In the genomic region with DNA sequence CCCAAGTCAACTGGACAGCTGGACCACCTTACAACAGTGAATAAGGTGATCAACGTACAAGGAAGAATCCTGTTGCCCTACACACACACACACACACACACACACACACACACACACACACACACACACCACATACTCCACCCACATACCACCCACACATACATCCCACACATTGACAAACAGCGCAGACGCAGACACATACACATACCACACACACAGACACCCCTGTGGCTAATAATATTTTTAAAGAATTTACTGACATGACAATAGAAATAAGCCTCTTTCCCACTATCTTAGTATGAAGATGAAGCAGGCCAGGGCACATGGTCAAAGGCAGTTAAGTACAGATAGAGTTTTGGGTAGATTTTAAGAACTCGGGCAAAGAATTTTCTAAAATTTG, we compare ENCODE assay signal across 14 mouse cellular contexts.
DNase-seq lines count a peak whose midpoint lies in the region; ATAC-seq and TF ChIP-seq lines count a peak whose summit lies in the region.
"Had no signal": no experiment of that assay in that cellular context is flagged by ENCODE, and none has a peak within 500 bp of the region (broad histone marks: within the 10 kb centered on the region; RNA-seq: fewer than 3 reads in every experiment).

No protein-coding gene starts in this region.

- no peak for DNase-seq in heart, postnatal 14 days
- no peak for DNase-seq in lung, postnatal 36 days
- DNase-seq in liver, postnatal 0 days, result no peak
- DNase-seq in cerebellum, postnatal 4 days (ENCODE audit: low spot score in 2 of 2), result no peak
- no peak for DNase-seq in cerebellum, postnatal 10 days
- DNase-seq: cerebellum, adult 11 months; thymus, postnatal 25 days had no signal

- H3K4me3 ChIP-seq in heart, embryonic 12.5 days, result no peak overlapping the region
- no peak overlapping the region for H3K4me3 ChIP-seq in lung, embryonic 15.5 days
- no peak overlapping the region for H3K4me3 ChIP-seq in liver, postnatal 0 days (ENCODE audit: low read depth, low read length)
- H3K4me3 ChIP-seq: hindbrain, embryonic 10.5 days; limb, embryonic 15.5 days; myocyte had no signal

- H3K27me3 ChIP-seq in heart, embryonic 12.5 days (replicated peaks), result no peaks in the 10 kb centered on the region
- H3K27me3 ChIP-seq in lung, embryonic 15.5 days, result no peaks in the 10 kb centered on the region
- no peaks in the 10 kb centered on the region for H3K27me3 ChIP-seq in liver, postnatal 0 days (ENCODE audit: insufficient read depth, low read length)
- H3K27me3 ChIP-seq: limb, embryonic 15.5 days; Patski had no signal

- H3K36me3 ChIP-seq in heart, embryonic 12.5 days, result peaks cover 3% of the 10 kb centered on the region
- no peaks in the 10 kb centered on the region for H3K36me3 ChIP-seq in lung, embryonic 15.5 days
- no peaks in the 10 kb centered on the region for H3K36me3 ChIP-seq in liver, postnatal 0 days (replicated peaks; ENCODE audit: insufficient read depth, low read length)
- H3K36me3 ChIP-seq: hindbrain, embryonic 10.5 days; limb, embryonic 15.5 days had no signal

- no peaks in the 10 kb centered on the region for H3K9me3 ChIP-seq in heart, embryonic 12.5 days (replicated peaks)
- no peaks in the 10 kb centered on the region for H3K9me3 ChIP-seq in lung, embryonic 15.5 days
- no peaks in the 10 kb centered on the region for H3K9me3 ChIP-seq in liver, postnatal 0 days (ENCODE audit: low read length)
- H3K9me3 ChIP-seq: hindbrain, embryonic 10.5 days; limb, embryonic 15.5 days had no signal

- peak overlapping the region; percentile 74 for H3K27ac ChIP-seq in heart, embryonic 12.5 days (ENCODE audit: poor library complexity, severe bottlenecking)
- peak overlapping the region; percentile 70 for H3K27ac ChIP-seq in lung, embryonic 15.5 days
- peak overlapping the region; percentile 79 for H3K27ac ChIP-seq in liver, postnatal 0 days (ENCODE audit: low read depth)
- H3K27ac ChIP-seq: hindbrain, embryonic 10.5 days; limb, embryonic 15.5 days had no signal

- no peak for TF ChIP-seq CTCF in liver, postnatal 0 days (IDR thresholded peaks at IDR 0.05; ENCODE audit: low read depth)

- ATAC-seq in heart, embryonic 12.5 days (ENCODE audit: insufficient number of reproducible peaks, low FRiP score), result 0 out of 2 replicates have a peak, but pooled peaks have one; percentile 29
- ATAC-seq in lung, embryonic 15.5 days (ENCODE audit: borderline replicate concordance, extremely low read depth, low FRiP score, low TSS enrichment), result no peak; the same call in 1 of the 2 replicates
- ATAC-seq in erythroid progenitor cell, adult 5-6 weeks (replicated peaks; ENCODE audit: low FRiP score, poor library complexity, severe bottlenecking), result peak; percentile 18
- ATAC-seq in liver, postnatal 0 days, result peak; percentile 30
- ATAC-seq: Patski had no signal

- 69% methylated on average over 4 of the region's 4 CpGs for WGBS in heart, embryonic 12.5 days
- WGBS in lung, embryonic 15.5 days, result 75% methylated on average over 4 of the region's 4 CpGs
- WGBS in liver, postnatal 0 days (ENCODE audit: insufficient replicate concordance), result 60% methylated on average over 4 of the region's 4 CpGs

- H3K9ac ChIP-seq in heart, embryonic 12.5 days, result no peak overlapping the region
- no peak overlapping the region for H3K9ac ChIP-seq in lung, embryonic 15.5 days
- no peak overlapping the region for H3K9ac ChIP-seq in liver, postnatal 0 days (replicated peaks)
- H3K9ac ChIP-seq: limb, embryonic 15.5 days had no signal

- TF ChIP-seq EP300 in liver, postnatal 0 days (IDR thresholded peaks at IDR 0.05; ENCODE audit: low read depth), result no peak

- intact Hi-C loops in heart, postnatal 14 days (cut with DNase I), result no loop called here

- H3K4me2 ChIP-seq in heart, embryonic 12.5 days, result peak overlapping the region; percentile 32
- H3K4me2 ChIP-seq in lung, embryonic 15.5 days, result no peak overlapping the region
- H3K4me2 ChIP-seq in liver, postnatal 0 days (ENCODE audit: low read depth, low read length), result peak overlapping the region; percentile 47
- H3K4me2 ChIP-seq: limb, embryonic 15.5 days had no signal

- peaks cover 17% of the 10 kb centered on the region for H3K4me1 ChIP-seq in heart, embryonic 12.5 days (replicated peaks)
- no peaks in the 10 kb centered on the region for H3K4me1 ChIP-seq in lung, embryonic 15.5 days
- H3K4me1 ChIP-seq in liver, postnatal 0 days (ENCODE audit: insufficient read depth), result peaks cover 32% of the 10 kb centered on the region
